ENCODE assay signal across 8 mouse cellular contexts in the genomic region with DNA sequence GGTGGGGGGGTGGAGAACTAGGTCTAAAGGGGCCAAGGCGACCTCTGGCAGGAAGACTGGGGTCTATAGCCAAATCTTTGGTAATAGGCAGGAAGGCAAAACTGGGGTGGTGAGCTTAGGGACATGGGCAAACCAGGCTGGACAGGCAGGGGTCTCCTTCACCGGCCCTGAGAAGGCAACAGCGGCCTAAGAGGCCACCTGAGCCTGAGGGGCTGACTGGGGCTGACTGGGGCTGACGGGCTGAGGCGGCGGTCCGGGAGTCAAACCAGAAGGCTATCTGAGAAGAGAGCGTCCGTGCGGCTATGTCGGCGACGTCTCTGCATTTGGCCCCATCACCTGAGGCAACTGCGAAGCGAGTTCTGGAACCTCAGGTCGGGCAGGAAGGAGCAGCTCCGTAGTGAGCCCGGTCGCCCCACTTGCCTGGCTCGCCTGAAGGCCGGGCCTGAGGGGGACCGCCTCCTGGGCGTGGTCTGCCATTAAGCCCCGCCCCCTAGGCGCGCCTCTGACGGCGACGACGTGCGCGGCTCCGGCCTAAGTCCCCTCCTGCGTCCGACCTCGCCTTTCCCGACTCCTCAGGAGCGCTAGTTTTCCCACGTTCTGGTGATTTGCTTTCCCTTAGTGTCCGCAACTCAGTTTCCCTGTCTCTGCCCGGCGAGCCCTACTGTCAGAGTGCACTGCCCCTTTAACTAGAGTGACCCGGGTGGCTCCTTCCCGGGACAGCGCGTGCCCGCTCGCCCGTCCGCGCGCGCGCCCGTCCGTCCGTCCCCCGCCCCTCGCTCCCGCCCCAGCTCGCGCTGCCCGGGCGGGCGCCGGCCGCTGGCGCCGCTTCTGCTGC. TPM values are rescaled to one million over a fixed set of nuclear protein-coding genes. Genes with fewer than 3 reads are reported as not detected.
A peak's percentile ranks its signal among the peaks of the same experiment; 100 is the strongest.
DNase-seq lines count a peak whose midpoint lies in the region; ATAC-seq and TF ChIP-seq lines count a peak whose summit lies in the region.

TSS of gene Inca1 (minus strand) at position 434 of the 835 bp plus-strand sequence.
TSS of gene Kif1c (plus strand) at position 827 of the 835 bp plus-strand sequence.

- H3K4me1 ChIP-seq in hindbrain, postnatal 0 days (ENCODE audit: insufficient read depth, low read length), result peaks cover 14% of the 10 kb centered on the region
- peaks cover 28% of the 10 kb centered on the region for H3K4me1 ChIP-seq in megakaryocyte, embryonic 14.5 days

- no peak for TF ChIP-seq CTCF in gastrocnemius, adult 2 months (IDR thresholded peaks at IDR 0.05)
- no peak for TF ChIP-seq CTCF in hindbrain, postnatal 0 days (IDR thresholded peaks at IDR 0.05; ENCODE audit: low read depth)

- intact Hi-C loops in gastrocnemius, adult 2 months (cut with DNase I), result loop anchor here (2.0 kb wide), 3 partner anchors 13 to 51 kb away; partner anchors contain the start of gene Pfn1

- H3K4me3 ChIP-seq in gastrocnemius, adult 2 months, result peak within 1 kb of the TSS; percentile 75
- peak within 1 kb of the TSS; percentile 77 for H3K4me3 ChIP-seq in hindbrain, postnatal 0 days (ENCODE audit: low read length)
- peak within 1 kb of the TSS; percentile 95 for H3K4me3 ChIP-seq in megakaryocyte, embryonic 14.5 days (replicated peaks)

- H3K27ac ChIP-seq in gastrocnemius, adult 2 months, result peak within 1 kb of the TSS; percentile 100
- H3K27ac ChIP-seq in hindbrain, postnatal 0 days, result peak within 1 kb of the TSS; percentile 88

- 1% methylated on average over 61 of the region's 69 CpGs for WGBS in hindbrain, postnatal 0 days

- H3K4me2 ChIP-seq in hindbrain, postnatal 0 days (ENCODE audit: low read depth, low read length), result peak within 1 kb of the TSS; percentile 94

- H3K9ac ChIP-seq in hindbrain, postnatal 0 days (replicated peaks; ENCODE audit: low read length), result peak within 1 kb of the TSS; percentile 90

- DNase-seq in WW6 (ENCODE audit: low read depth, low spot score), result peak; percentile 92
- DNase-seq in cerebellum, postnatal 4 days (ENCODE audit: low spot score in 2 of 2), result peak; percentile 94 to 97
- DNase-seq in gastrocnemius, adult 2 months, result peak; percentile 97
- DNase-seq in hindbrain, postnatal 0 days (ENCODE audit: low spot score), result peak; percentile 95
- peak; percentile 88 to 89 for DNase-seq in left cerebral cortex, adult 8-10 months (ENCODE audit: low spot score in 2 of 2)
- peak; percentile 95 to 96 for DNase-seq in right cerebral cortex, postnatal 10 days (ENCODE audit: low spot score in 2 of 2)
- peak; percentile 98 for DNase-seq in urinary bladder, postnatal 25 days (ENCODE audit: low spot score)

- ATAC-seq in hindbrain, postnatal 0 days, result peak; percentile 97

- H3K27me3 ChIP-seq in hindbrain, postnatal 0 days (ENCODE audit: insufficient read depth, low read length), result no peaks in the 10 kb centered on the region
- peaks cover 49% of the 10 kb centered on the region for H3K27me3 ChIP-seq in megakaryocyte, embryonic 14.5 days (replicated peaks)

- no peaks in the 10 kb centered on the region for H3K9me3 ChIP-seq in hindbrain, postnatal 0 days (ENCODE audit: low read length)
- H3K9me3 ChIP-seq in megakaryocyte, embryonic 14.5 days, result no peaks in the 10 kb centered on the region

- peaks cover 6% of the 10 kb centered on the region for H3K36me3 ChIP-seq in hindbrain, postnatal 0 days (ENCODE audit: insufficient read depth, low read length)
- H3K36me3 ChIP-seq in megakaryocyte, embryonic 14.5 days (replicated peaks; ENCODE audit: low read length), result peaks cover 15% of the 10 kb centered on the region

RNA-seq across cellular contexts. Expression of gene Inca1, which starts in this region (rescaled TPM):
- 1 to 10 TPM; 3.8 to 5.7 TPM for total RNA-seq in gastrocnemius, adult 2 months (2021)
- 0.72 and 0.94 TPM in 2 replicates for total RNA-seq in hindbrain, postnatal 0 days (2014; rRNA removed)
- polyA plus RNA-seq in hindbrain, postnatal 0 days (2015; fragmentation: Nextera tagmentation; extraction: Ambion mirVana), result 2.3 and 3.1 TPM in 2 replicates
- total RNA-seq in left cerebral cortex, adult 8-10 months (2022), result 1 to 10 TPM; 1.6 to 2.7 (median 2.3) TPM
- not detected in 2 replicates for polyA plus RNA-seq in megakaryocyte, embryonic 14.5 days (2012; ENCODE audit: insufficient read depth, low replicate concordance)

RNA-seq across cellular contexts. Expression of gene Kif1c, which starts in this region (rescaled TPM):
- 100 to 1,000 TPM; 579 to 631 TPM for total RNA-seq in gastrocnemius, adult 2 months (2021)
- 27.3 and 31.5 TPM in 2 replicates for total RNA-seq in hindbrain, postnatal 0 days (2014; rRNA removed)
- 1.7 and 1.9 TPM in 2 replicates for polyA plus RNA-seq in hindbrain, postnatal 0 days (2015; fragmentation: Nextera tagmentation; extraction: Ambion mirVana)
- total RNA-seq in left cerebral cortex, adult 8-10 months (2022), result 10 to 100 TPM; 59.3 to 70.2 (median 65.8) TPM
- polyA plus RNA-seq in megakaryocyte, embryonic 14.5 days (2012; ENCODE audit: insufficient read depth, low replicate concordance), result 6.4 and 13.9 TPM in 2 replicates

Comparison
In these comparisons a context has a peak if more than half of its experiments do, and no peak if none do; other contexts are left out.
1. Peak in every context shown above with its lines: DNase-seq, ATAC-seq, H3K4me3 ChIP-seq and H3K27ac ChIP-seq.
2. RNA of gene Kif1c (total RNA-seq): 579 to 631 TPM in gastrocnemius, adult 2 months; 59.3 to 70.2 TPM in left cerebral cortex, adult 8-10 months and 27.3 to 31.5 TPM in hindbrain, postnatal 0 days; every median in the first group is over 4 times any median in the second.